Mouse (Mus musculus): Measurements from ENCODE around the gene Fndc3b.

DNA sequence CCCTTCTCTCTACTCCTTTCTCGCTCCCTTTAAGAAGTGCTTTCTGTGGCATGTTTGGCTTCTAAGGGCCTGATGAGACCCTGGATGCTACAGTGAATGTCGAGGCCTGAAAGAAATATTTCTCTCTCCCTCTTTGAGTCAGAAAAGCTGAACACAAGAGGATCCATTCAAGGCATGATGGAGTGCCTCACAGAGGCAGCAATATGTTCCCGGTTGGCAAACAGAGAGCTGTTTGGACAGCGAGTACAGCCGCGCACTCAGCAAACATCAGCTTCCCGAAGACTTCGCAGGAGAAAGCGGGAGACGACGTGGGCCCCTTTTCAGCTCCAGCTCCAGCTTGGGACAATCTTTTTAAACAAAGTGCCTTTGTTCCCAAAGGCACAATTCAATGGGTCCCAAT is 137.6 kb downstream of the Fndc3b start:
- TF ChIP-seq CTCF (IDR thresholded peaks at IDR 0.05; ENCODE audit: low read depth): no peak
- TF ChIP-seq EP300 (IDR thresholded peaks at IDR 0.05; ENCODE audit: low read depth): no peak

Data from liver, postnatal 0 days (tissue).